Mouse (Mus musculus) skeletal muscle tissue, postnatal 0 days (tissue): ENCODE results near the gene Agk. TPM values are rescaled to one million over a fixed set of nuclear protein-coding genes. Genes with fewer than 3 reads are reported as not detected.

ENCODE experiments used
- polyA plus RNA-seq: library from polyadenylated mRNA; unstranded; fragments of >200 nt; fragmentation: Nextera tagmentation; extraction: Ambion mirVana; gene quantifications from 2 replicates; pipeline ENCODE4 v1.2.1, GENCODE M21; 2015

The Agk gene
- 16.7 and 18.8 TPM in 2 replicates for polyA plus RNA-seq

DNA sequence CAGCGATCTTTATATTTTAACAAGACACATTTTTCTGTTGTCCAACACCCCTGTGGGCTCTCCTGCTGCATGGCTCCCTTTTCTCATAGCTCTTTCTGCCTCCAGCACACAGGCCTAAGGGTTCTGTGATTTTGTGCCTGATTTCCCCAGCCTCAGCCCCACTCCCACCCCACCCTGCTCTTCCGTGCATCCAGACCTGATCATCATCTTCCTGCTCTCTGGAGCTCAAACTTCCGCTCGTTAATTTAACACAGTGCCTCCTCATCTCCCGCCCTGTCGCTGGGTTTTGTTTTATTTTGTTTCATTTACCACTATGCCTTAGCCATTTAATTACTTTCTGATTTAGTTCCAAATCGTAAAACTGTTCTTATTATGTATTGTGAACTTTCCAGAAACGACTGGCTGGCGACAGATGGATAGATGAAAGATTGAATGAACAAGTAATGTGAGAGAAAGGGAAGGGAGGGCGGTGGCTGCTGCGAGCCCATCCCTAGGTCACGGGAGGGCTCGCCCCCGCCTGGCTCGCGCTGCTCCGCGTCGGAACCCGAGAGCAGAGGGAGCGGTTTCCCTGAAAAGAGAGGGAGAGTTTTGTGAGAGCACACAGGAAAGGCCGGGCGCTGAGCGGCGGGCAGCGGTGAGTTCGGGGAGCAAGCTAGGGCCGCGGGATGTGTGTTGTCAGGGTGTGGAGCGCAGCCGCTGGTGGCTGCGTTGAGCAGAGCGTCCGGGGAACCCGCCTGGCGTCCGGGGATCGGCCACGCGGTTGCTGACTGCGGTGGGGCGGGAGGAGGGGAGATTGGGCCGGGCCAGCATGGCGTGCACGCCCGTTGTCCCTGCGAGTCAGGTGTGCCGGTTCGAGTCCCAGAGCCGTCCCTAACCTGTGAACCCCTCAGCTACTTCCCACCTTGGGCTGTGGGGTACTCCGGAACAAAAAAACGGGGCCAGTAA is at the start of gene Agk:
Agk (plus strand) TSS at position 276 of the 945 bp plus-strand sequence.

DNA sequence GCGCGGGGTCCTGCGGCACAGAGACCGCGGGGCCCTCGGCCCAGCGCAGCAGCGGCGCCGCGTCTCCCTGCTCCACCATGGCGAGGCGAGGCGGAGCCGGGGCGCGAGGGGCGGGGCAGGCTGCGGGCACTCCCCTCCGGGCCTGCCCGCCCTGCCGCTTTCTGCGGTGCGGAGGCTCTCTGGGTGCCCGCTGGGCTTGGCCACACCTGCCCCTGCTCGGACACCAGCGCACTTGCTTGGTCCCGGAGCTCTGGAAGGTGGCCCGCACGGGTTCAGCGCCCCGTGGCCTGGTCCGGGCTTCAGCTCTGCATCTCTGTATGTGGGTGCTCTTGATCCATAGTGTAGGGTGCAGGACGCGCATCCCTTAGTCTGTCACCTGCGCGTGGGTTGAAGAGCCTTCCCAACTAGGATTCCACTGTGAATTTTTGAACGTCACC is 111.1 kb downstream of the Agk start, which contains the start of gene E330009J07Rik:
E330009J07Rik (minus strand) TSS at position 89 of the 437 bp plus-strand sequence.

DNA sequence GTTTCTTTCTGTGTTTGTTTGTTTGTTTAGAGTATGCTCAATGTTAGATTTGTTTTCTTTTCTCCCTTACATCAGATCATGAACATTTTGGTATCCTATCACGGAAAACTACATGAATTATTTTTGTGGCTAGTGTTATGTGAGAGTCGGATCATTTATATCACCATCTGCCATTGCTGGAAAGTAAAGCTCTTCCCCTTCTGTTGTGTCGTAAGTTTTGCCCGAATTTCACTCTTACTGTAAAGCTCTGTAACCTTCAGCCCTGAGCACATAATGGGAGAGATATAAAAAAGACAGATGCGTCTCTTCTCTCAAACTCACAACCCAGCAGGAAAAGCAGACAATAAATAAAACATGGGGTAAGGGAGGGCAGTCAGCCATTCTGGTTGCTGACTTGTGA is 114.0 kb downstream of the Agk start, which contains the start of gene Wee2:
Wee2 (plus strand) TSS at position 153 of the 400 bp plus-strand sequence.

Other genes with a start within 250 kb of the Agk start
- gene E330009J07Rik, start 111.0 kb downstream of the Agk start, polyA plus RNA-seq, result 1.4 and 1.6 TPM in 2 replicates
- gene Wee2, start 113.9 kb downstream of the Agk start, polyA plus RNA-seq, result not detected in 2 replicates
- 97.5 TPM in 2 replicates for gene Ssbp1, start 146.2 kb downstream of the Agk start, polyA plus RNA-seq
- not detected in 2 replicates for gene Tas2r137, start 166.1 kb downstream of the Agk start, polyA plus RNA-seq
- not detected in 2 replicates for gene Tas2r108, start 168.4 kb downstream of the Agk start, polyA plus RNA-seq
- gene Prss37, start 194.3 kb downstream of the Agk start, polyA plus RNA-seq, result not detected in 2 replicates
- not detected in 2 replicates for gene Olfr461, start 229.9 kb downstream of the Agk start, polyA plus RNA-seq
- not detected in 2 replicates for gene Olfr460, start 244.3 kb downstream of the Agk start, polyA plus RNA-seq